Mouse (Mus musculus) liver, embryonic 11.5 days (tissue): ENCODE data around the gene Sycn. TPM values are rescaled to one million over a fixed set of nuclear protein-coding genes. Genes with fewer than 3 reads are reported as not detected.
A peak's percentile ranks its signal among the peaks of the same experiment; 100 is the strongest.

Experiments
- ATAC-seq: fragments of 200-750 bp; cut with Nextera tagmentation; replicated peaks from 2 replicates; pipeline ENCODE4 v1.8.0; 2017; ENCODE audit warnings: moderate number of reproducible peaks, mild to moderate bottlenecking, moderate TSS enrichment, moderate library complexity; ENCODE audit not compliant: low FRiP score
- DNase-seq: peaks from one replicate; pipeline ENCODE4 v3.0.0-alpha.2; 2017; ENCODE audit warnings: low spot score
- H3K27ac ChIP-seq: fragments of 300-500 bp; sonication (generic); 2 replicates; pipeline ENCODE4 v1.5.1; 2014; ENCODE audit warnings: mild to moderate bottlenecking, low read depth, low read length, control low read depth
- H3K27me3 ChIP-seq: fragments of 300-500 bp; sonication (generic); replicated peaks from 2 replicates; pipeline ENCODE4 v1.6.1; 2014; ENCODE audit warnings: low read length, mixed read lengths; ENCODE audit not compliant: control insufficient read depth, insufficient read depth
- H3K36me3 ChIP-seq: fragments of 300-500 bp; sonication (generic); 2 replicates; pipeline ENCODE4 v1.6.1; 2014; ENCODE audit warnings: mild to moderate bottlenecking, low read length, moderate library complexity, mixed read lengths; ENCODE audit not compliant: control insufficient read depth, insufficient read depth
- H3K4me1 ChIP-seq: fragments of 300-500 bp; sonication (generic); replicated peaks from 2 replicates; pipeline ENCODE4 v1.6.1; 2014; ENCODE audit warnings: low read length, mixed read lengths; ENCODE audit not compliant: control insufficient read depth, insufficient read depth
- H3K4me2 ChIP-seq: fragments of 300-500 bp; sonication (generic); 2 replicates; pipeline ENCODE4 v1.6.1; 2014; ENCODE audit warnings: mild to moderate bottlenecking, control low read depth, moderate library complexity
- H3K4me3 ChIP-seq: fragments of 300-500 bp; sonication (generic); 2 replicates; pipeline ENCODE4 v1.5.1; 2014; ENCODE audit warnings: low read depth, low read length, control low read depth
- H3K9ac ChIP-seq: fragments of 300-500 bp; sonication (generic); 2 replicates; pipeline ENCODE4 v1.6.1; 2014; ENCODE audit warnings: low read depth, low read length, control low read depth
- H3K9me3 ChIP-seq: fragments of 300-500 bp; sonication (generic); 2 replicates; pipeline ENCODE4 v1.6.1; 2016; ENCODE audit warnings: low read length, inconsistent platforms, mixed read lengths; ENCODE audit not compliant: control insufficient read depth
- WGBS: fragments of 180-500 bp; shearing (Covaris S2); extraction: QIAGEN DNeasy Blood & Tissue Kit; methylation state at CpG from one replicate; pipeline ENCODE4 v1.1.7; 2014; 5-methylcytosine and 5-hydroxymethylcytosine counted together
- polyA plus RNA-seq: library from polyadenylated mRNA; unstranded; fragments of >200 nt; fragmentation: Nextera tagmentation; extraction: Ambion mirVana; gene quantifications from 2 replicates; pipeline ENCODE4 v1.2.1, GENCODE M21; 2014

Sycn gene
- polyA plus RNA-seq, 1 experiment from 2014 or later = not detected

DNA sequence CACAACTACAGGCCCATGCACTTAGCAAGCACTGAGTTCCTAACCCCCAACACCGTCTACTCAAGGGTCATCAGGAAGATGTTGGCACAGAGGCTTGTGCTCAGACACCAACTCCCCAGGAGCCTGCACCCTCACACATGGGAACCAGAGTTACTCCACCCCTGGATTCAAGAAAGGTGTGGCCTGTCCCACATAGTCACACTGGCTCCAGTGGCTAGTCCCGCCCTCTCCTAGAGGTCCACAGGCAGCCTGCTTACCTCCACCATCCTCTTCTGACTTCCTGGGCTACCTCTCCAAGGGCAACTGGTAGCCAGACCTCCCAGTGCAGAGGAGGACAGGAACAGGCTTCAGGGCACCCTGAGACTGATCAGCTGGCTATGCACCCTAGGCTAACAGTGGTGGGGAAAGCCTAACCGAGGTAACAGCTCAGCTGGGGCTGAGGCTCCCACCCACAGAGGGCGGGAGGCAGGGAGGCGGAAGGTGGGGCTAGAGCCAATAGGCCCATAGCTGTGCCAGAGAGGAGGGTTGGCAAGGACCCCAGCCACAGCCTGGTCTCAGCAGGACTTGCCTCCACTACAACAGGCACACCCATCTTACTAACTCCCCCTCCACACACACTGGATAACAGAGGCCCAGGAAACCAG is 35.7 kb downstream of the Sycn start:
- 57% methylated on average over 5 of the region's 5 CpGs for WGBS
- Histone ChIP-seq H3K27ac (peak overlapping the region; percentile 68), H3K9me3 (no peaks in the 10 kb centered on the region), H3K36me3 (no peaks in the 10 kb centered on the region), H3K9ac (peak overlapping the region; percentile 12; the same call in 1 of the 2 replicates), H3K4me1 (peaks cover 82% of the 10 kb centered on the region), H3K4me2 (peak overlapping the region; percentile 35), H3K4me3 (no peak overlapping the region), H3K27me3 (no peaks in the 10 kb centered on the region)
- ATAC-seq (peak; percentile 62), DNase-seq (no peak)

DNA sequence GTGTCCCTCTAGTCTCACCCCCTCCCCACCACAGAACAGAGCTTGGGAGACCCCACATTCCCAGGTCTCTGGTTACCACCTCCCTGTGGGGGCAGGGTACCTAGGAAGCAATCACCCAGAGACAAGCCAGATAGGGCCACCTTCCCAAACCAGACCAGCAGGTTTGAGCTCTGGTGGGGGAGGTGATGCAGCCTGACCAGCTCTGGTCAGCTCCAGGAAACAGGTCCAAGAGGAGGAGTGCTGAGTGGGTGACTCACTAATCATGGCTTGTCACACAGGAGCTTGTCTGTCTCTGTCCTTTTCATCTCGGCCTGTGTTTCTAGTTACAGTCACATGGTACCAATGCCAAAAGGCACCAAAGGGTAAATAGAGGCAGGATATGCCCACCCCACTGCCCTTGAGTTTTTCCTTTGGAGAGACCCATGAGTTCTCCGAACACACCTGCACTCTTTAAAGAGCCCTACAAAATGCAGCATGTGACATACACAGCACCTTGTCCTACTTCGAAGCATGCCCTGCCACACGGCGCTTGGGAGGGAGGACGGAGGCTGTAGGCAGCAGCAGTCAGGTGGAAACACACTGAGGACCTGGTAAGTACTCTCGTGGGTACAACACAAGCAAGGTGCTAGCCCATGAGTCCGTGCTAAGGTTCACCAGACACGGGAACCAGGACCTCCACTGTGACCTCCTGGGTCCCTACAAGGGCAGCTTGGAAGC is 37.3 kb downstream of the Sycn start:
- Histone ChIP-seq H3K9me3 (no peaks in the 10 kb centered on the region), H3K4me3 (no peak overlapping the region), H3K4me2 (no peak overlapping the region), H3K9ac (no peak overlapping the region), H3K36me3 (no peaks in the 10 kb centered on the region), H3K27me3 (no peaks in the 10 kb centered on the region), H3K4me1 (peaks cover 90% of the 10 kb centered on the region), H3K27ac (peak overlapping the region; percentile 68; the same call in 1 of the 2 replicates)
- no peak for ATAC-seq
- DNase-seq = no peak
- 72% methylated on average over 9 of the region's 9 CpGs for WGBS

DNA sequence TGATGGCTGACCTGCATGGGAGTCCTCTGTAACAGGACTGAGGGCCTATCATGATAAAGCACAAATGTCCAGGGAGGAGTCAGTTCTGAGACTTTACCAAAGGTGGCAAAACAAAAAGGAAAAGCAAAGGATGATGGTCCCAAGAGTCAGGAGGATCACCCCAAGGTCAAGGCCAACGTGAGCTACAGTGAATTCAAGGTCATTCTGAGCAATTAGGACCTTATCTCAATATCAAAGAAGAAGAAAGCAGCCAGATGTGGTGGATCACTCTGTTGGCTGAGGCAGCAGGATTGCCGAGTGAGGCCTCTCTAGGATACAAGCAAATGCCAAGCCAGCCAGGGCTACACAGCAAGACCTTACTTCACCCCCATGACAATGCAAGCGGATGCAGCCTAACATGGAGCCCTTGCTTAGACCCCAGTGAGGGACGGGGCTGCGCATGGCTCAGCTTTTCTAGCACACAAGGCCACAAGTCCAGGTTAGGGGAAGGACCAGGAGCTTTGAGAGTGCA is 37.9 kb downstream of the Sycn start:
- H3K27ac ChIP-seq = no peak overlapping the region
- no peak overlapping the region for H3K4me2 ChIP-seq
- peaks cover 90% of the 10 kb centered on the region for H3K4me1 ChIP-seq
- no peak overlapping the region for H3K9ac ChIP-seq
- H3K27me3 ChIP-seq = no peaks in the 10 kb centered on the region
- no peaks in the 10 kb centered on the region for H3K36me3 ChIP-seq
- no peak for DNase-seq
- H3K9me3 ChIP-seq = no peaks in the 10 kb centered on the region
- no peak for ATAC-seq
- H3K4me3 ChIP-seq = no peak overlapping the region
- WGBS = 72% methylated on average over 5 of the region's 5 CpGs

DNA sequence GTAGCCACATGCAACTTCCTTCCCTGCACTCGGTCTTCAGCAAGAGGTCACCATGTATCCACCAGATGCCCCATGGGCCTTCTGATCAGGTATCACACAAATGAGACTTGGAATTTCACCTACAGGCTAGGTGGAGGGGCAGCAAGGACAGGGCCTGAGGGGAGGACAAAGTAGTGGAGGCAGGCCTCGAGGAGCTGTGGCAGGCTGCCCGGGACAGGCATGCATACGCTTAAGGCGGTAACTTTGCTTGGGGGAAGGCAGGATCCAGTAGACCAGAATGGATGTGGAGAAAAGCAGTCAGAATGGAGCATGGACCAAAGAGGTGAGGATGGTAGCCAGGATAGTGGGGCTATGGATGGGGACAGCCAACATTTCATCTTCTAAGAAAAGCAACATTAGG is 39.1 kb downstream of the Sycn start:
- ATAC-seq (no peak), DNase-seq (no peak)
- Histone ChIP-seq H3K27me3 (no peaks in the 10 kb centered on the region), H3K9me3 (no peaks in the 10 kb centered on the region), H3K4me1 (peaks cover 90% of the 10 kb centered on the region), H3K9ac (no peak overlapping the region), H3K27ac (0 out of 2 replicates have a peak overlapping the region, but pooled peaks have one; percentile 29), H3K36me3 (no peaks in the 10 kb centered on the region), H3K4me3 (no peak overlapping the region), H3K4me2 (no peak overlapping the region)
- WGBS = 80% methylated on average over 5 of the region's 5 CpGs

DNA sequence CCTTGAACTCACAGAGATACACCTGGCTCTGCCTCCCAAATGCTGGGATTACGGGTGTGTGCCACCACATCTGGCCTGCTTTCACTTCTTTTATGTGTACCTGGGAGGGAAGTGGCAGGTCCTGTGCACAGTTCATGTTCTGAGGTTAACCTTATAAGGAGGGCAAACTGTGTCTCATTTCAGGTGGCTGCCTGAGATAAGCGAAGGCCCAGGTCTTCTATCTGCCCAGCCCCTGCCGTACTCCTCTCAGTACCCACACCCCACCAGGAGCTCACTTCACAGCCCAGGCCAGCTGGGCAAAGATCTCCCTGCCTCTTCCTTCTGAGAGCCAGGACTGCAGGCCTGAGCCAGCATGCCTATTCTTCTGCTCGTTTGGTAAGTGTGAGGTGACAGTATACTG is 41.0 kb downstream of the Sycn start:
- no peaks in the 10 kb centered on the region for H3K36me3 ChIP-seq
- WGBS = 59% methylated on average over 4 of the region's 4 CpGs
- H3K4me2 ChIP-seq = peak overlapping the region; percentile 50
- no peaks in the 10 kb centered on the region for H3K27me3 ChIP-seq
- H3K27ac ChIP-seq = peak overlapping the region; percentile 87
- no peak overlapping the region for H3K4me3 ChIP-seq
- ATAC-seq (peak; percentile 91), DNase-seq (no peak)
- no peaks in the 10 kb centered on the region for H3K9me3 ChIP-seq
- H3K4me1 ChIP-seq = peaks cover 85% of the 10 kb centered on the region
- peak overlapping the region; percentile 46 for H3K9ac ChIP-seq

DNA sequence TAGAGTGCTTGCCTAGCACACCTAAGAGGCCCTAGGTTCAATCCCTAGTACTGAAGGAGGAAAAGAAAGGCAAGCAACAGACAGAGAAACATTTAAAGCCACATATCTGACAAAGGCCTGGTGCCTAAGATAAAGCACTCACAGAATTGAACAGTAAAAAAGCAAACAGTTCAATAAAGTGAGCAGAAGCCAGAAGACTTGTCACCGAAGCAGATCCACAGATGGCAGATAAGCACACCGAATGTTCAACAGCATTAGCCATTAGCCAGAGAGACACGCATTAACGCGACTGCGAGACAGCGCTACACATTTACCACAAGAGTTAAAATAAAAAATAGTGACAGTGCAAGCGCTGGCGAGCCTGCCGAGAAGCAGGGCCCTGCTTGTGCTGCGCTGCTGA is 42.2 kb downstream of the Sycn start:
- Histone ChIP-seq H3K4me2 (peak overlapping the region; percentile 50), H3K9ac (0 out of 2 replicates have a peak overlapping the region, but pooled peaks have one; percentile 43), H3K36me3 (no peaks in the 10 kb centered on the region), H3K4me3 (no peak overlapping the region), H3K27ac (peak overlapping the region; percentile 87), H3K9me3 (no peaks in the 10 kb centered on the region), H3K27me3 (no peaks in the 10 kb centered on the region), H3K4me1 (peaks cover 85% of the 10 kb centered on the region)
- DNase-seq (no peak), ATAC-seq (no peak)
- 51% methylated on average over 11 of the region's 11 CpGs for WGBS

DNA sequence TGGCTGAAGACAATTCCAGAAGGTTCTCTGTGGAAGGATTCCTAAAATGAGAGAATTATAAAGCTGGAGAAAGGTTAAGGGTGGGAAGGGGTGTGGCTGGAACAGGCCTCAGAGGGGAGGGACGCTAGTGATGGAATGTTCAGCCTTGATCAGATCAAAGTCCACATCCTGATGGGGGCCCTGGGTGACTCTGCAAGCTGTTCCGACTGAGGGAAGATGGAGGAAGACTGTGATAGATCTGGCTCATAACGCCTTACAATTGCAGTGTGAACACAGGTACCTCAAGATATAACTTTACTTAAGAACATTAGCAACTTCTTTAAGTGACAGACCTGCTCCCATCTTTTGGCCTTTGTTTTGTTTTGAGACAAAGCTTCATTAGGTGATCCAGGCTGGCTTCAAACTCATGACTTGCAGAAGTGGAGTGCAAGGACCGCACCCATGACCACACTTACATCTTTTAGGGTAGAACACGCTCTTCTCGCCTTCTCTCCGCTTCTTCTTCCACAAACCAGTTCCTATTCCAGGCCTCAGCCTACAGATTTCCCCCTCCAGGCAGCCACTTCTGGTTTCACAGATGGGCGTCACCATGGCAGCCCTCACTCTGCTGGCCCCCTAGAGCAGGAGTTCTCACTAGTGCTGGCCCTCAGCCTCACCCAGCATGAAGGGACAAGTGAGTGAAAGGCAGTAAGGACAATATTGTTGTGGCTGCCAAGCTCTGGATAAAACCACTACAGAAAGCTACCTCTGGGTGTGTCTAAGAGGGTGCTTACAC is 43.1 kb downstream of the Sycn start:
- Histone ChIP-seq H3K9me3 (no peaks in the 10 kb centered on the region), H3K4me1 (peaks cover 82% of the 10 kb centered on the region), H3K36me3 (no peaks in the 10 kb centered on the region), H3K4me2 (peak overlapping the region; percentile 50), H3K27ac (peak overlapping the region; percentile 87), H3K9ac (peak overlapping the region; percentile 43), H3K4me3 (no peak overlapping the region), H3K27me3 (no peaks in the 10 kb centered on the region)
- DNase-seq (no peak), ATAC-seq (peak; percentile 62)
- WGBS = 54% methylated on average over 8 of the region's 8 CpGs

DNA sequence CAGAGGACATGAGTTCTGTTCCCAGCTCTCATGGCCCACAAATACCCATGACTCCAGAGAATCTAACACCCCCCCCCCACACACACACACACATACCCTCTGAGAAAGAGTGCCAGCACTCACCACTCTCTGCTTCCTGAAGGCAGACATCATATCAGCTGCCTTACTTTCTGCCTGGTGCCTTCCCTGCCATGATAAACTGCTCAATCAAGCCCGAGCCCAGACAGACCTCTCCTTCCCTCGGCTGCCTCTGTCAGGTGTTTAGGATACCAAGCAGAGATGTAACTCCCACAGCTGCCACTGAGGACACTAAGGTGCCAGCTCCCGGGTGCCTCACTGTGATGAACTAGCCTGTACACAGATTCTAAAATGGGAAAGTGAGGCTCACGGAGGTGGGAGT is 43.8 kb downstream of the Sycn start:
- WGBS = 43% methylated on average over 4 of the region's 4 CpGs
- peak; percentile 51 for ATAC-seq

More for the DNA sequence above, 43.8 kb downstream of the Sycn start:
- Histone ChIP-seq H3K4me3 (no peak overlapping the region), H3K4me2 (peak overlapping the region; percentile 50), H3K4me1 (peaks cover 74% of the 10 kb centered on the region), H3K36me3 (no peaks in the 10 kb centered on the region), H3K9me3 (no peaks in the 10 kb centered on the region), H3K27ac (peak overlapping the region; percentile 87), H3K27me3 (no peaks in the 10 kb centered on the region), H3K9ac (peak overlapping the region; percentile 31; the same call in 1 of the 2 replicates)
- no peak for DNase-seq
